Mouse (Mus musculus) cerebellum, adult 2 months (tissue): ENCODE data around the gene Spock1.

ENCODE experiments used
- CTCF ChIP-seq: fragments of 200-500 bp; IDR thresholded peaks from 2 replicates; pipeline ENCODE4 v1.5.1; 2011; ENCODE audit warnings: low read depth, mild to moderate bottlenecking, control low read depth, low read length, moderate library complexity, borderline replicate concordance; ENCODE audit not compliant: insufficient read depth
- POLR2A ChIP-seq: fragments of 200-500 bp; IDR thresholded peaks from 2 replicates; pipeline ENCODE4 v1.6.1; 2011; ENCODE audit warnings: low read length, control low read depth, borderline replicate concordance; ENCODE audit not compliant: insufficient read depth

GRCm38 (mm10) chr13:57733521-57733920 lies 174.6 kb downstream of the Spock1 start:
- TF ChIP-seq CTCF (no peak), POLR2A (no peak)
